Mouse (Mus musculus) hindbrain, postnatal 0 days (tissue): ENCODE results near the gene Olfr44. TPM values are rescaled to one million over a fixed set of nuclear protein-coding genes. Genes with fewer than 3 reads are reported as not detected.

ENCODE experiments used
- ATAC-seq: fragments of 200-750 bp; cut with Nextera tagmentation; 2 replicates; pipeline ENCODE4 v1.8.0; 2017; ENCODE audit warnings: mild to moderate bottlenecking, moderate TSS enrichment, moderate library complexity
- DNase-seq: peaks from one replicate; pipeline ENCODE4 v3.0.0-alpha.2; 2015; ENCODE audit warnings: low spot score
- H3K27ac ChIP-seq: fragments of 300-500 bp; sonication (generic); 2 replicates; pipeline ENCODE4 v1.5.1; 2014; ENCODE audit warnings: mild to moderate bottlenecking
- H3K27me3 ChIP-seq: fragments of 300-500 bp; sonication (generic); 2 replicates; pipeline ENCODE4 v1.6.1; 2014; ENCODE audit warnings: low read length, mixed read lengths; ENCODE audit not compliant: insufficient read depth
- H3K36me3 ChIP-seq: fragments of 300-500 bp; sonication (generic); 2 replicates; pipeline ENCODE4 v1.6.1; 2014; ENCODE audit warnings: low read length, mixed read lengths; ENCODE audit not compliant: insufficient read depth
- H3K4me1 ChIP-seq: fragments of 300-500 bp; sonication (generic); 2 replicates; pipeline ENCODE4 v1.6.1; 2014; ENCODE audit warnings: antibody characterized with exemption, low read length, mixed read lengths; ENCODE audit not compliant: insufficient read depth
- H3K4me2 ChIP-seq: fragments of 300-500 bp; sonication (generic); 2 replicates; pipeline ENCODE4 v1.6.1; 2014; ENCODE audit warnings: low read depth, mild to moderate bottlenecking, low read length, moderate library complexity, mixed read lengths
- H3K4me3 ChIP-seq: fragments of 300-500 bp; sonication (generic); 2 replicates; pipeline ENCODE4 v1.5.1; 2014; ENCODE audit warnings: low read length
- H3K9ac ChIP-seq: fragments of 300-500 bp; sonication (generic); replicated peaks from 2 replicates; pipeline ENCODE4 v1.6.1; 2014; ENCODE audit warnings: mild to moderate bottlenecking, low read length, moderate library complexity, mixed read lengths
- H3K9me3 ChIP-seq: fragments of 300-500 bp; sonication (generic); 2 replicates; pipeline ENCODE4 v1.6.1; 2016; ENCODE audit warnings: low read length, mixed read lengths
- CTCF ChIP-seq: IDR thresholded peaks from 2 replicates; pipeline ENCODE4 v1.5.1; 2016; ENCODE audit warnings: antibody characterized with exemption, control low read depth, low read depth
- WGBS: fragments of 180-500 bp; shearing (Covaris S2); extraction: QIAGEN DNeasy Blood & Tissue Kit; methylation state at CpG from one replicate; pipeline ENCODE4 v1.1.7; 2014; 5-methylcytosine and 5-hydroxymethylcytosine counted together
- polyA plus RNA-seq: library from polyadenylated mRNA; unstranded; fragments of >200 nt; fragmentation: Nextera tagmentation; extraction: Ambion mirVana; gene quantifications from 2 replicates; pipeline ENCODE4 v1.2.1, GENCODE M21; 2015
- total RNA-seq: library from RNA; depleted of rRNA; stranded (reverse); fragments of >200 nt; gene quantifications from 2 replicates; pipeline ENCODE4 v1.2.3, GENCODE M21; 2014; rRNA removed

The Olfr44 gene
- total RNA-seq (not detected in 2 replicates), polyA plus RNA-seq (not detected in 2 replicates)

DNA sequence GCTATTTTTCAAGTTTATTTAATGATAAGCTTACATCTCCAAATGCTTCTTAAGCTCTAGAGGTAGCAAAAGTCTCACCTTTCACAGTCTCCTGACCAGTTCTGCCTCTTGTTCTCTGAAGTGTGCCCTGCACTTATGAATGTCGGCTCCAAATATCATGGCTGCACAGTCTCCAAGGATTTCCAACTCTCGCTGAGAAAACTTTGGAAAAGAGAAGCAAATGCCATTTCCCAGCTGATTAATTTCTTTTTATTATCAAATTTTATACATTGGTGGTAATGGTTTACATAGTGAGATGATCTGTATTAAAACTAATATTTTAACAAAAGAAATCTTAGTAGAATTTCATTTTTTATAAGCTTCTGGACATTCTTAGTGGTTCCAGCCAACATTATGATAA, at the start of gene Olfr44:
Olfr44 (minus strand) TSS at position 101 of the 400 bp plus-strand sequence.
- H3K4me2 ChIP-seq, result no peak within 1 kb of the TSS
- ATAC-seq (no peak), DNase-seq (no peak)
- H3K4me3 ChIP-seq, result no peak within 1 kb of the TSS
- no peaks in the 10 kb centered on the region for H3K27me3 ChIP-seq
- H3K9ac ChIP-seq, result no peak within 1 kb of the TSS
- 91% methylated on average over 2 of the region's 2 CpGs for WGBS
- H3K27ac ChIP-seq, result no peak within 1 kb of the TSS
- H3K4me1 ChIP-seq, result no peaks in the 10 kb centered on the region
- TF ChIP-seq CTCF, result no peak
- no peaks in the 10 kb centered on the region for H3K9me3 ChIP-seq
- H3K36me3 ChIP-seq, result no peaks in the 10 kb centered on the region

DNA sequence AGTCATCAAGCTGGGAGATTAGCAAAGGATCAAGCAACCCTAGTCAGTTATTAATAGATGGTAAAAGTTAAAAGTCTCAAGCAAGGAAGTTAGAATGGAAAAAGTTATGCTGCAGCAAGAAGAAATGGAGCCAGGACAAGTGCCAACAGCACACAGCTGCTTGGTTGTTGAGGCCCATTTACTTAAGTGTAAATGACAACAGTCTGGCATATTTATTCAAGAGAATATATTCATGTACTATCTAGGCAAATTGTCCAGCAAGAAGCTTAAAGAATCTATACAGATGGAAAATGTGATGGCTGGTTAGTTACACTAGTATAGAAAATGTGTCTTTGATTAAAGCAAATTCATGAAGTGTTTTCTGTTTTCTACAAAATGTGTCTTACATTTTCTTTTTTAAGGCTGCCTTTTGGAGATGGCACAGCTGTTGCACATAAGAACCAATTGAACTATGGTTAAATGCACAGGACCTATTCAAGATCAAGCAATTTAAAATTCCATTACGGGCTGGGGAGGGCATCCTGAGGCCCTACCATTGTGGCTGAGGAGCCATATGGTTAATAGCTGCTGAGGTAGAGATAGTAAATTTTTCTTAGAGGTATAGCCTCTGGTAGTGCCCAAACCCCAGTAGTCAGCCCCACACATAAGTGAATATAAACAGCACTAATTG, 30.0 kb upstream of the Olfr44 start:
- Histone ChIP-seq H3K4me1 (no peaks in the 10 kb centered on the region), H3K36me3 (no peaks in the 10 kb centered on the region), H3K27me3 (no peaks in the 10 kb centered on the region), H3K9me3 (no peaks in the 10 kb centered on the region), H3K4me3 (no peak overlapping the region), H3K27ac (no peak overlapping the region), H3K9ac (no peak overlapping the region), H3K4me2 (no peak overlapping the region)
- peak; percentile 22 for DNase-seq
- 73% methylated on average over 1 of the region's 1 CpGs for WGBS
- no peak for TF ChIP-seq CTCF
- ATAC-seq, result no peak

GRCm38 (mm10) chr9:39518595-39518994, 24.8 kb upstream of the Olfr44 start:
- Histone ChIP-seq H3K4me2 (no peak overlapping the region), H3K4me3 (no peak overlapping the region), H3K4me1 (no peaks in the 10 kb centered on the region), H3K27ac (no peak overlapping the region), H3K9me3 (no peaks in the 10 kb centered on the region), H3K9ac (no peak overlapping the region), H3K27me3 (no peaks in the 10 kb centered on the region), H3K36me3 (no peaks in the 10 kb centered on the region)
- TF ChIP-seq CTCF, result no peak
- DNase-seq (no peak), ATAC-seq (no peak)

DNA sequence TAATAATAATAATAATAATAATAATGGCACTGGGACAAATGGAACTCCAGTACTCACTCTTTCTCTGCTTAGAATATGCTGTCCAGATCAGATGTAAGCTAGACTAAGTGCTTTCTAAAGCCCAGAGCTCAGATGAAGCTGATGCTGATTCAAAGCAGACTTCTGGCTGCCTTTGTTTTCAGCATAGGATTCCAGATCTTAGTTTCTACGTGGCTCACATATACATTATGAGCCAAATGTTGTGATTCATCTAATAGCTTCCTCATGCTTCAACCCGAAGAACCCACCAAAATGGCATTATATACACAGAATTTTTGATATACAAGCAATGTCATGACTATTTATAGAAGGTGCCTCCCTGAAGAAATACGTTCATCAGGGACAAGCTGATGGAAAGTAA, 21.7 kb upstream of the Olfr44 start, which contains the start of gene Olfr957:
Olfr957 (minus strand) TSS at position 279 of the 400 bp plus-strand sequence.
- TF ChIP-seq CTCF, result no peak
- H3K27me3 ChIP-seq, result no peaks in the 10 kb centered on the region
- WGBS, result 77% methylated on average over 3 of the region's 3 CpGs
- no peak within 1 kb of the TSS for H3K4me3 ChIP-seq
- no peak within 1 kb of the TSS for H3K9ac ChIP-seq
- no peaks in the 10 kb centered on the region for H3K9me3 ChIP-seq
- no peaks in the 10 kb centered on the region for H3K36me3 ChIP-seq
- H3K4me1 ChIP-seq, result no peaks in the 10 kb centered on the region
- DNase-seq, result no peak
- H3K4me2 ChIP-seq, result no peak within 1 kb of the TSS
- no peak within 1 kb of the TSS for H3K27ac ChIP-seq
- ATAC-seq, result no peak

DNA sequence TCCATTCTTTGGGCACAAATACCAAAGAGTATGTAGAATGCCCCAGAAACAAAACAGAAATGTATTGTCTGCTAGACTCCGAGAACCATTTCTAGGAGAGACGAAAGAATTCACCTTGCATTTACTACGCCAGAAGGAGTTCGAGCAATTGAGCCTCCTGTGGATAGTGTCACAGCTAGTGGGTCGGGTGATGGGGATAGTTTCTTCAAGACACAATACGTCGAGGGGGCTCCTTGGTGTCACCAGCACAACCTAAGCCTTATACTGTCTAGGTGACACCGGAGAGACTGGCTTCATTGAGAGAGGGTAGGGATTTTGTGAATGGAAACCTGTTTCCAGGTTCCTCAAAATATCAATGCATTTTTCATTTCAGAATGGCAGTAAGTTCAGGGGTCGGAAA, 15.6 kb upstream of the Olfr44 start:
- 72% methylated on average over 9 of the region's 9 CpGs for WGBS
- Histone ChIP-seq H3K9ac (no peak overlapping the region), H3K4me3 (no peak overlapping the region), H3K9me3 (no peaks in the 10 kb centered on the region), H3K36me3 (no peaks in the 10 kb centered on the region), H3K27ac (no peak overlapping the region), H3K4me1 (no peaks in the 10 kb centered on the region), H3K4me2 (no peak overlapping the region), H3K27me3 (no peaks in the 10 kb centered on the region)
- TF ChIP-seq CTCF, result no peak
- no peak for DNase-seq
- peak; percentile 32; the same call in 1 of the 2 replicates for ATAC-seq

DNA sequence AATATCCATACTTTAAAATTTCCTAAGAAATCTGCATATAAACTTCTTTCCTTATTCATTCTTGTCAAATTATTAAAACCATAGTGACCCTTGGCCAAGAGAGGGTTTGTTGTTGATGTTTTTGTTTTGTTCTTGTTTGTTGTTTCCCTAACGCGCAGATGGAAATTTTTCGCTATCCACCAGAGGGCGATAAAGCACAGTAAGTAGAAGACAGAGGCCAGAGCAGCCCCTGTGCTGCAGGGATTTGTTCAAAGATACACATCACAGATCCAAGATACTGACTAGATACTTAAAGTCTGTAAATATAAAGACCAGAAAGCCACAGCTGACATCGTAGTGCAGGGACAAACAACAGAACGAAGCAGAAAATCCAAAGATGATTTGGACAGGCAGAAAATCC, 15.2 kb upstream of the Olfr44 start:
- H3K27ac ChIP-seq, result no peak overlapping the region
- H3K4me2 ChIP-seq, result no peak overlapping the region
- ATAC-seq (peak; percentile 78), DNase-seq (peak; percentile 91)
- no peaks in the 10 kb centered on the region for H3K4me1 ChIP-seq
- no peak overlapping the region for H3K4me3 ChIP-seq
- H3K9me3 ChIP-seq, result no peaks in the 10 kb centered on the region
- WGBS, result 9% methylated on average over 6 of the region's 6 CpGs
- peak; percentile 84 for TF ChIP-seq CTCF
- H3K36me3 ChIP-seq, result no peaks in the 10 kb centered on the region
- H3K27me3 ChIP-seq, result no peaks in the 10 kb centered on the region
- H3K9ac ChIP-seq, result no peak overlapping the region

GRCm38 (mm10) chr9:39471844-39472243, 22.0 kb downstream of the Olfr44 start, which contains the start of gene Olfr955:
Gene Olfr955 (minus strand): TSS chr9:39471944.
- H3K27me3 ChIP-seq, result no peaks in the 10 kb centered on the region
- H3K4me2 ChIP-seq, result no peak within 1 kb of the TSS
- no peak within 1 kb of the TSS for H3K27ac ChIP-seq
- DNase-seq (no peak), ATAC-seq (no peak)
- H3K4me3 ChIP-seq, result no peak within 1 kb of the TSS
- 56% methylated on average over 1 of the region's 1 CpGs for WGBS
- H3K36me3 ChIP-seq, result no peaks in the 10 kb centered on the region
- H3K9ac ChIP-seq, result no peak within 1 kb of the TSS
- no peak for TF ChIP-seq CTCF
- no peaks in the 10 kb centered on the region for H3K9me3 ChIP-seq
- no peaks in the 10 kb centered on the region for H3K4me1 ChIP-seq
